Mouse (Mus musculus) spleen, postnatal 14 days (tissue): ENCODE measurements around the gene Prcc.
"Not testable (repeated sequence)": the region's sequence is repeated elsewhere in the genome, so short reads cannot be mapped to it uniquely, and the experiment has no call there.

Experiments used
- DNase-seq, 2 experiments: peaks; one replicate each; pipeline ENCODE4 v3.0.0; 2021 to 2022; ENCODE audit warnings: low spot score in 2 of 2

Gene Prcc

DNA sequence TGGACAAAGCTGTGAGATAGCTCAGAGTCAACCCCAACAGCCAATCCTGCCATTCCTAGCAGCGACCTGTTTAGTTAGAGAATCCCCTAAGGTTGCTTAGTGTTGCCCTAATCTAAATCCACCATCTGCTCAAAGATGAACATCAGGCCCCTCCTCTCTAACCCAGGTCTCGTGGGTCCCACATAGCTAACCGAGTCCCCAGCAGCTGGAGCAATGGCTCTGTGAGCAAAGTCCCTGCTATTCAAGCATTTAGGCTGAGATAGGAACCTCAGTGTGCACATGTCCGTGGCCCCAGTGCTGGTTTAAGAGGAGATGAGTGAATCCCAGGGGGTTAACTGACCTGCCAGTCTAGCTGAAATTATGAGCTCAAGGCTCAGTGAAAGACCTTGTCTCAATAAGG, 39.2 kb downstream of the Prcc start:
- DNase-seq: no peak

DNA sequence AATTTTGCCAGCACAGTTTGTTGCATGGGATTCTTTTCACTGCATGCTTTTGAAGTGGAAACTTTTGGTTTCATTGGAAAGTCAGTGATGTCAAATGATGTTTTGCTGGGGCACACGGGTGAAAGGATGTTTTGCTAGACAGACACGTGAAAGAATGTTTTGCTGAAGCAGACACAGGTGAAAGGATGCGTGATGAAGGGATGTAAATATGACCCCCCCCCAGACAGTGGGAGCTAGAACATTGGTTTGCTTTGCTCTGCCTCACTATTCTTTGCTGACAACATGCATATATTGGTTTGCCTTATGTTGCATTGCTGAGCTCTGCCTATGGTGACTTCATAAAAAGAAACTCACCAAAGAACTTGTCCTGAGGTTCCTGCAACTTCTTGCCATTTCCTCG, 40.4 kb downstream of the Prcc start:
- DNase-seq: no peak

DNA sequence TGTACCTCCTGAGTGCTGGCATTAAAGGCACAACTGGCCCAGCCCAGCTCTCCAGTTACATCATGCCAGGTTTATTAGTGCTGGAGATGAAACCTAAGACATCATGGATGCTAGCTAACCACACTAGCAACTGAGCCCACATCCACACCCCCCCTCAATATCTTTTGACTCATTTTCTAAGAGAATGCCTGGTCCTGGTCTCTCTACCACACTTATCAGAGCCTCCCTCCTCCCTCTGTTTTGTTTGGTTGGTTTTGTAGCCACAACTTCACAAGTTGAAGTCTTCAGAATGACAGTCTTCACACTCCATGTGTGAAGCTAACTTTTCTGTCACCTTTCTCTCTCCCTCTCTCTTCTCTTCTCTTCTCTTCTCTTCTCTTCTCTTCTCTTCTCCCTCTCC, 44.5 kb downstream of the Prcc start:
- DNase-seq: no peak

DNA sequence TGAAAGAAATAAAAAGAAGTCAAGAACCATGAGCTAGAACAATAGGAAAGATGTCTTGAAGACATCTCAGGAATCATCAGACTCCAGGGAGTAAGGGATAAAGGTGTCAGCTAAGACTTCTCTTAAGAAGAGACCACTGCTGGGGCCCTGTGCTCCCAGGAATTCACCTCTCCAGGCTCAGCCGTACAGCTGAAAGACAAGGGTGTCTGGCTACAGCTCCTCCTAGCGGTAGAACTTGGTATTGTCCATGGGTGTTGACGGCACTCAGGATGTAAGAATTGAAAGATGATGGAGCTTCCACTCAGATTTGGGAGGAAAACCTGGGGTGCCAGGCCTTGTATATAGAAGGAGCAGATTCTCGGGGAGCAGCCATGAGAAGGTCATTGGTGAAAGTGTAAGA, 46.8 kb downstream of the Prcc start:
- peak; percentile 35 to 62 for DNase-seq

DNA sequence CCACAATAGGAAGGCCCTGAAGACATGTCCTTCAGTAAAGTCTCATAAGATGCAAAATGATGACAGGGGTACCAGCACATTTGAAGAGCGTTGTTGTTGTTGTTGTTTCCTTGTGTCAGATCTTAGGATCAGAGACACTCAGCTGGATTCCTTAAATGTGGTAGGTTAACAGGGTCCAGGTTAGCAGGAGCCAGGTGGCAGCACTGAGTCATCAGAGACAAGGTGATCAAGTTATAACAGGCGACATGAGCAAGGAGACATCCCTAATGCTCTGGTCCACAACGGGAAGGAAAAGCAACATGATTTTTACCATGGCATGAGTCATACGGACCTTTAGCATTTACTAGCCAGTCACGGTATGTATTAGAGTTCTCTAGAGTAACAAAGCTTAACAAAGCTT, 51.9 kb downstream of the Prcc start:
- DNase-seq: no peak

DNA sequence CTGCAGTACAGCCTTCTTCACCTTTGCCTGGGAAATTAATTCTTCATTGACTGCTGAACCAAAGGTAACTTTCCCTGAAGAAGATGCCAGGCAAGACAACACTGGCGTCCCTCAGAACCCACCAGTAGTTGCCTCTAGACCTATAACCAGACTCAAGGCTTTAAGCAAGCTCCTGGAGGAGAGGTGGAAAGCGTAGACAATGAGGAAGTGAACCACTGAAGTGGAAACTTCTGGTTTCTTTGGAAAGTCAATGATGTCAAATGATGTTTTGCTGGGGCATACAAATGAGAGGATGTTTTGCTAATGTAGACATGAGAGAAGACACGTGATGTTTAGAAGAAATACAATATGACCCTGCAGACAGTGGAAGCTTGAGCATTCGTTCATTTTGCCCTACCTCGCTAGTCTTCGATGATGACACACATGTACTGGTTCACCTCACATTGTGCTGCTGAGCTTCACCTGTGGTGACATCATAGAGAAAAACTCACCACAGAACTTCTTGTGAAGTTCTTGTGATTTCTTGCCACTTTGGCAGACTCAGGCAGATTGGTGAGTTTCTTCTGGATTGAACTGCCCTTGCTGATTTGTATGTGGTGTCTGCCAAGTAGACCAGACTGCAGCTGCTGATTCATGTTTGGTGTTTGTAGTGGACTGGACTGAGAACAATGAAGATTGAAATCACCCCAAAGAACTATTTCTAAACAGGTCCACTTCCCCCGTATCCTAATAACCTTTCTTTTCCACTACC, 53.1 kb downstream of the Prcc start:
- DNase-seq: no peak

DNA sequence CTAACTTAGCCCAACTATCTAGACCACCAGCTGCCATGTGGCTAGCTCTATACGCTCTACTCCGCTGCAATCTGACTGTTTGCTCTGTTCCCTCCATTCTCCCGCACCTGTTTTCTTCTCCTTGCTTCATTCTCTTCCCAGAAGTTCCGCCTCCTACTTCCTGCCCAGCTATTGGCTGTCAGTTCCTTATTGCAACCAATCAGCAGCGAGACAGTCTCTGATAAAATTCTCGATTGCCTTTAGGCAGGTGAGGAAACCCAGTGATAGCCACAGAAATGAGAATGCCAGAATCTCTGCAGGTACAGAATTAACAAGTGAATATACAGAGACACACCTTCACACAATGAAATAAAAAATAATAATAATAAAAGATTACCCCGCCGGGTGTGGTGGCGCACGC, 56.4 kb downstream of the Prcc start:
- DNase-seq: no peak

DNA sequence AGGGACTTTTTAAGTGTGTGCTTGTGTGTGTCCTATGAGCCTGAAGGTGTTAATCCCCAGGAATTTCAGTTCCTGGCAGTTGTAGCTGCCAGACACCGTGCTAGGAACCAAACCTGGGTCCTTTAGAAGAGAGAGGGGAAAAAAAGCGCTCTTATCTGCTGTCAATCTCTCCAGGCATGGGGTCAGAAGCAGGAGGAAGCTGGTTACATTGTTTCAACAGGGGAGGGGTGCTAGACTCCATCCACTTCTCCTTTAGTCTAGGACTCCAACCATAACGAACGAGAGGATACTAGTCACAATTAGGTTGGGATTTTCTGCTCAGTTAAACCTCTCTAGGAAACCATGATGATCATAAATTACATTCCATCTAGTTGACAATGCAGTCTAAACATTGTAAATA, 57.0 kb downstream of the Prcc start:
- DNase-seq: no peak

DNA sequence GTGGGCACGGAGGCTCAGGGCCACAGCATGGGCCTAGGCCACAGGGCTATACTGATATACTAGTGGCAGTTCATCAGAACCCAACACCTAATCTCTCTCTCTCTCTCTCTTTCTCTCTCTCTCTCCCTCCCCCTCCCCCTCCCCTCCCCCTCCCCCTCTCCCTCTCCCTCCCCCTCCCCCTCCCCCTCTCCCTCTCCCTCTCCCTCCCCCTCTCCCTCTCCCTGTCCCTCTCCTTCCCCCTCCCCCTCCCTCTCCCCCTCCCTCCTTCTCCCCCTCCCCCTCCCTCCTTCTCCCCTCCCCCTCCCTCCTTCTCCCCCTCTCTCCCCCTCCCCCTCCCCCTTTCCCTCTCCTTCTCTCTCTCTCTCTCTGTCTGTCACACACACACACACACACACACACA, 61.2 kb downstream of the Prcc start, which contains the start of gene Pear1:
TSS of gene Pear1 (minus strand) at position 101 of the 400 bp plus-strand sequence.
- DNase-seq: not testable (repeated sequence)

DNA sequence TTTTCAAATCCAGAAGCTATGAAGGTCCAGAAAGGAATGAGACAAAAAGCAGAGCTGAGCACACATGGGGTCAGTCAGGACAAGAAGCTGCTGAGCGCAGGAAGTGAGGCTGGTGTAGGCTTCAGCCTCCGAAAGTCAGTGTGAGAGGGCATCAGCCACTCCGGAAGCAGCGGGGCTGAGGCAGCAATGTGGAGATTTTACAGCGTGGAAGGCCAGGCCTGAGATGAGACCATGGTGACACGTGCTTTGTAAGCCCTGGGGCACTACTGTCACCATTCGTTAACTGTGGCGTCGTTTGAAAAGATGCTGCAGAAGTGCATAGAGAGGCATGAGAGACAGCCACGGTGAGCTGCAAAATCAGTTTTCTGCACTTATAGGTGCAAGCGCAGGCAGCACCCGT, 67.2 kb downstream of the Prcc start:
- no peak for DNase-seq

DNA sequence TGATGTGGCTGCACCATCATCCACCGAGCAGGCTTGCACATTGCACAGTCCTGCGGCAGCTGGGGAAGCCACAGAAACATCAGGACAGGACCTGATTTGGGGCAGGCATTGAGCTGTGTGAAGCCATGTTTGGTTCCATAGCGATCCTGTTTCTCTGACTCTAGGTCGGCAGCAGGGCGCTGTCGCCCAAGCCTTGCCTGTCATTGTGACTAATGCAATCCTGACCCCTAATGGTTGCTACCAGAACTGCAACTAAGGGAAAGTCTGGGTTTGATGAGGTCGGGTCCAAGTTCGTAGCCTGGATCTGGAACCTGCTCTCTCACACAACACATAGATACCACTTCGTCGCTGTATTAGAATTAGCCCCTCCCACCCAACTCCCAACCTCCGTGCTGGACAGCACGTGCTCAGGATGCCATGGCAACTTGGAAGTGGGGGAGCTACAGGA, 68.7 kb downstream of the Prcc start:
- DNase-seq: peak in 1 of 2 experiments; percentile 56

DNA sequence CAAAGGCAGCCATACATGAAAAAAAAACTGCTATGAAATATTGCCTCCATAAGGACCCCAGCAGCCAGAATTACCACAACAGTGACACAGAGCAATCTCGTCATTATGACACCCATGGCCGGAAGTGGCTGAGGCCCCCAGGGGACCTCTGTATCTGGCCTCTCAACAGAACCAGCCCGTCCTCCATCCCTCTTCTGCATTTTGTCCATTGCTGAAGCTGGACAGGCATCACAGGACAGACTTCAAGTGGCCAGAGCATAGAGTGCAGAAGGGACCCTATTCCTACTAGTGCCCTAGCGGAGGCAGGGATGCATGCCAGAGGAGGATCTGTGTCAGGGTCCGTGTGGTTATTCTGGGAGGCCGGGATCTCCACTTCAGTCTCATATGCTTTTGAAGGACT, 69.2 kb downstream of the Prcc start:
- no peak for DNase-seq

DNA sequence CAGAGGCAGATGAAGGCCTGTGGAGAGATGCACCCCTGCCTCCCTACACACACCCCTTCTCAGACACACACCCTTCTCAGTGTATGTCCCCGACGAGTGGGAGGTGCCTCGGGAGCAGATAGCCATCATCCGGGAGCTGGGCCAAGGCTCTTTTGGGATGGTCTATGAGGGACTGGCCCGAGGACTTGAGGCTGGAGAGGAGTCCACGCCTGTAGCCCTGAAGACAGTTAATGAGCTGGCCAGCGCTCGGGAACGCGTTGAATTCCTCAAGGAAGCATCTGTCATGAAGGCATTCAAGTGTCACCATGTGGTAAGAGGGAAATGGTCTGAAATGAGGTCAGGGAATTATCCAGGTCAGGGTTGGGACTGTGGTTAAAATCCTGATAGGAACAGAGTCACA, 72.5 kb downstream of the Prcc start:
- no peak for DNase-seq

DNA sequence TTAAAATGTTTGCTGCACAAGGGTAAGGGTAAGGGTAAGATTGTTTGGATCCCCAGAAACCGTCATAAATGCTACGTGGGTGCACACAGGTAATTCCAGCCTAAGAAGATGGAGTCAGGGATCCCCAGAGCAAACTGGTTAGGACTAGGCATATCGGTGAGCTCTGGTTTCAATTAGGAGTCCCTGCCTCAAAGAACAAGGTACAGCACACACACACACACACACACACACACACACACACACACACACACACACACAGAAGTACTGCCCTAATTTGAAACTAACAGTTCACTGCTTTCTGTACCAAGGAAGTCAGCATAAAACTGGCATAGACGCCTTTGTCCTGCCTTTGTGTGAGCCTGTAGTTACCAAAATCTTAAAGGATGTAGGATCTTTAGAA, 73.0 kb downstream of the Prcc start:
- DNase-seq: no peak

DNA sequence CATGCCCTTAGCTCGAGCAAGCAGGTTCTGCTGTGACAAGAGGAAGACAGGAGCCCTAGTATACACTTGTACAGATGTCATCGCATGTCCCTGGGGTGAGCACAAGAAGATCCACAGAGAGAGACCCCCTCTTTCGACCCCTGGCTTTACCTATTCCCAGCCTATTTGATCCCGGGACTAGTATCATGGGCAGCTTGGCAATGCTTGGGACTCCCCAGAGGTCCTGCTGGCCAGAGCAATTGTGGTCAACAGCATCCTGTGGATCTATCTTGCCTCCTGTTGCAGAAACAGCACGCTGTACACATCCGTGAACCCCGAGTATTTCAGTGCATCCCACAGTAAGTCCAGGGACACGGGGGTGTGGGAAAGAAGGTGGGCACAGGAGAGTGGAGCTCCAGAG, 74.1 kb downstream of the Prcc start:
- DNase-seq: no peak

DNA sequence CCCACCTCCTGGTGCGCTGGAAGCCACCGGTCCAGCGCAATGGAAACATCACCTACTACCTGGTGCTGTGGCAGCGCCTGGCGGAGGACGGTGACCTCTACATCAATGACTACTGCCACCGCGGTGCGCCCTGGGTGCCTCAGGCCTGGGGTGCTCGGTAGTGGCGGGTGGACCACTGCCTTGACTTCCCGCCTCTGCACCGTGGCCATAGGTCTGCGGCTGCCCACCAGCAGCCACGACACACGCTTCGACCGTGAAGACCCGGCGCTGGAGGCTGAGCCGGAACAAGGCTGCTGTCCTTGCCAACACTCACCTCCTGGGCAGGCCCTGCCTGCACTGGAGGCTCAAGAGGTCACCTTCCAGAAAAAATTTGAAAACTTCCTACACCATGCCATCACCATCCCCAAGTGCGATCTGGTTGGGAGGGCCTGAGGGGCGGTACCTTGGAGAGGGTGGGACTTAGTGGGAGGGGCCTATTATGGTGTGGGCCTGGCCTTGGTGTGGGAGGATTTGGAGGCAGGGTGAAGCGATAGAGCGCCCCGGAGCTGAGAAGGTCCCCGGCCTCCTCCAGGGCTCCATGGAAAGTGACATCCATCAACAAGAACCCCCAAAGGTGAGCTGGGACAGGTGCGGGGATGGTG, 76.0 kb downstream of the Prcc start:
- no peak for DNase-seq
